Mouse (Mus musculus): Measurements from ENCODE around the gene C1qtnf2.
A peak's percentile ranks its signal among the peaks of the same experiment; 100 is the strongest.

The C1qtnf2 gene

GRCm38 (mm10) chr11:43474225-43474774 is at the start of gene C1qtnf2:
C1qtnf2 (plus strand) TSS chr11:43474276.
- peak; percentile 75 for DNase-seq (ENCODE audit: low read depth, low spot score)

- peak; percentile 38 for DNase-seq (ENCODE audit: low read depth, low spot score)
Measured at GRCm38 (mm10) chr11:43424386-43424785, 49.7 kb upstream of the C1qtnf2 start.

GRCm38 (mm10) chr11:43425166-43425709 is 48.8 kb upstream of the C1qtnf2 start:
- DNase-seq (ENCODE audit: low read depth, low spot score) = peak; percentile 34

- peak; percentile 86 for DNase-seq (ENCODE audit: low read depth, low spot score)
Measured at GRCm38 (mm10) chr11:43425824-43426413, 48.2 kb upstream of the C1qtnf2 start, which contains the start of gene Pttg1. Pttg1 (minus strand) TSS chr11:43426251.

- DNase-seq (ENCODE audit: low read depth, low spot score) = peak; percentile 63
Measured at GRCm38 (mm10) chr11:43426414-43426884, 47.6 kb upstream of the C1qtnf2 start.

DNA sequence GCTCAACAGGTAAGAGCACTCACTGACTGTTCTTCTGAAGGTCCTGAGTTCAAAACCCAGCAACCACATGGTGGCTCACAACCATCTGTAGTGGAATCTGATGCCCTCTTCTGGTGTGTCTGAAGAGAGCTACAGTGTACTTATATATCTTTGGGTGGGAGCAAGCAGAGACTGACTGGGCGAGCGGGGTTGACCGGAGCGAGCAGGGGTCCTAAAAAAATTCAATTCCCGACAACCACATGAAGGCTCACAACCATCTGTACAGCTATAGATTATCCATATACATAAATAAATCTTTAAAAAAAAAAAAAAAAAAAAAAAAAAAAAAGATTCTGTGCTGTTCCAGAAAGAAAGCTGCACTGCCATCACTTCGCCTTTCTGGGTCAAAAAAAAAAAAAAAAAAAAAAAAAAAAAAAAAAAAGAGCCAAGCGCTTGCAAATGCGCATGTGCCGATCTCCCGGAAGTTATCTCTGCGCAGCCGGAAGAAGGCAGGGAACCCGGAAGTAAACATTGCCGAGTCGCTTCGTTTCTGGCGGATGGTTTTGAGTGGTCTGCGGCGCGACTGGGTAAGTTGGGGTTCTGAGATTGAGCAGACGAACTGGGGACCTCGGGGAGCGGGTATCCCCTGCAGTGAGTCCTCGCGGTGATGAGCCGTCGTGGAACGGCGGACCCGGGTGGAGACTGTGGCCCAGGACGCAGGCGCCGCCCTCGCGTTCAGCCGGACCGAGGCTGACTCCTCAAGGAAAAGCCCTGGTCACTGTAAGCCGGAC is 40.6 kb upstream of the C1qtnf2 start, which contains the start of gene Slu7:
Gene Slu7 (plus strand): TSS at position 491 of the 770 bp plus-strand sequence.
- peak; percentile 84 for DNase-seq (ENCODE audit: low read depth, low spot score)

- DNase-seq (ENCODE audit: low read depth, low spot score) = no peak
Measured at GRCm38 (mm10) chr11:43434024-43434407, 40.1 kb upstream of the C1qtnf2 start.

GRCm38 (mm10) chr11:43441121-43441520 is 33.0 kb upstream of the C1qtnf2 start:
- DNase-seq (ENCODE audit: low read depth, low spot score) = no peak

GRCm38 (mm10) chr11:43443183-43443582 is 30.9 kb upstream of the C1qtnf2 start:
- no peak for DNase-seq (ENCODE audit: low read depth, low spot score)

DNA sequence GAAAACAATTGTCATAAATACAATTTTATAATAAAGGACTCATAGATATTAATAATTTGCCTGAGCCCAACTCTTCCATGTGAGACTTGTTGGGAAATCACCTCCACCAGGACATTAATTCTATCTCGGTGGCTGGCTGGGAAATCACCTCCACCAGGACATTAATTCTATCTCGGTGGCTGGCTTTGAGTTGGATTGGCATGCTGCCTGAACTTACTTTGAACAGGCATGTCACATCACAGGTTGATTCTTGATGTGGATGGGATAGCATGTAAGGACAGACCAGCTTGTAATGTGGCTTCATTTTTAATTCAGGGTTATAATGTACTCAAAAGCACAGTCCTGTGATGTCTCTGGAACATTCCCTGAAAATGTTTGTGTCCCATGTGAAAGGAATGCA is 24.2 kb upstream of the C1qtnf2 start:
- DNase-seq (ENCODE audit: low read depth, low spot score) = no peak

DNA sequence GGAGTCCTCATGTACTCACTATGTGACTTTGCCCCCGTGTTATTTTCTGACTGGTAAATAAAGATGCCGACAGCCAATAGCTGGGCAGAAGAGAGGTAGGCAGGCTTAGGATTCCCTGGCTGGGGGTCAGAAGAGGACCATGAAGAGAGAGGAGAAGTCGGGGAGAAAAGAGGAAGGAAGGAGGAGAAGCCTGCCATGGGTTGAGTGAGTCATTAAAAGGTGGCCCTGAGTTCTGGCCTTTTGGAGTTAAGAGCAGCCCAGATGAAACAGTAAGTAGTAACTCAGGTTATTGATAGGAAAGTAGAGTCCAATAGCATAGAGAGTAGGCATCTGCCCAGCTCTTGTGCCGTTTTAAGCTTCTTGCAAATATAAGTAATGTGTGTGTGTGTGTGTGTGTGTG is 22.8 kb upstream of the C1qtnf2 start:
- DNase-seq (ENCODE audit: low read depth, low spot score) = no peak

DNA sequence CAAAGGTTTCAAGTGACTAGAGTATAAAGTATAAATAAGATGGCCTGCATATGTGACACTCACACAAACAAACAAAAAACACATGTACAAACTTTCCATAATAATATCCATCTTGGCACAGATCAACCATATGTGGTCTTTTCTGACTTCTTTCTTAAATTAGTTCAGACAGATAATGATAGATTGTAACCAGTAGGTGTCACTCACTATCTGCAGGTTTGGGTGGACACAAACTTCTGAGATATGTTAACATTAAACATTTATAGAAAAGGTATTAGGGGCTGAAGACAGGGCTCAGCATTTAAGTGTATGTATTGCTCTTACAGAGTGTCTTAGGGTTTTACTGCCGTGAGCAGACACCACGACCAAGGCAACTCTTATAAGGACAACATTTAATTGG is 21.8 kb upstream of the C1qtnf2 start:
- no peak for DNase-seq (ENCODE audit: low read depth, low spot score)

GRCm38 (mm10) chr11:43463204-43463603 is 10.9 kb upstream of the C1qtnf2 start:
- no peak for DNase-seq (ENCODE audit: low read depth, low spot score)

DNA sequence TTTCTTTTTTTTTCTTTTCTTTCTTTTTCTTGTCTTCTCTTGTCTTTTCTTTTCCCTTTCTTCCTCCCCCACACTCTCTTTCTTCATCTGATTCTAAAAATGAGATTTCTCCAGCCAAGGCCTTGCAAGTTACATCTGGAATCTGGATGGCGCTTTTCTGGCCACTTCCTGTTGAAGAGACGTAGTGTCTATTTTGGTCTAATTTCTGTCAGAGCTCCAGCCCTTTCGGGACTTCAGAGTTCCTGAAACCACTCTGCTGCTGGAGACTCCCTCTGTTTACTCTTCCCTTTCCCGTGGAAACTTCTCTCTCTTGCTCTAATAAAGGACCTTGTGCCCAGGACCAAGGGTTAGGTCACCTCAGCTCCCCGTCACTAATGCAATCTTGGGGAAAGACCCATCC is 4.0 kb upstream of the C1qtnf2 start:
- DNase-seq (ENCODE audit: low read depth, low spot score) = no peak

DNA sequence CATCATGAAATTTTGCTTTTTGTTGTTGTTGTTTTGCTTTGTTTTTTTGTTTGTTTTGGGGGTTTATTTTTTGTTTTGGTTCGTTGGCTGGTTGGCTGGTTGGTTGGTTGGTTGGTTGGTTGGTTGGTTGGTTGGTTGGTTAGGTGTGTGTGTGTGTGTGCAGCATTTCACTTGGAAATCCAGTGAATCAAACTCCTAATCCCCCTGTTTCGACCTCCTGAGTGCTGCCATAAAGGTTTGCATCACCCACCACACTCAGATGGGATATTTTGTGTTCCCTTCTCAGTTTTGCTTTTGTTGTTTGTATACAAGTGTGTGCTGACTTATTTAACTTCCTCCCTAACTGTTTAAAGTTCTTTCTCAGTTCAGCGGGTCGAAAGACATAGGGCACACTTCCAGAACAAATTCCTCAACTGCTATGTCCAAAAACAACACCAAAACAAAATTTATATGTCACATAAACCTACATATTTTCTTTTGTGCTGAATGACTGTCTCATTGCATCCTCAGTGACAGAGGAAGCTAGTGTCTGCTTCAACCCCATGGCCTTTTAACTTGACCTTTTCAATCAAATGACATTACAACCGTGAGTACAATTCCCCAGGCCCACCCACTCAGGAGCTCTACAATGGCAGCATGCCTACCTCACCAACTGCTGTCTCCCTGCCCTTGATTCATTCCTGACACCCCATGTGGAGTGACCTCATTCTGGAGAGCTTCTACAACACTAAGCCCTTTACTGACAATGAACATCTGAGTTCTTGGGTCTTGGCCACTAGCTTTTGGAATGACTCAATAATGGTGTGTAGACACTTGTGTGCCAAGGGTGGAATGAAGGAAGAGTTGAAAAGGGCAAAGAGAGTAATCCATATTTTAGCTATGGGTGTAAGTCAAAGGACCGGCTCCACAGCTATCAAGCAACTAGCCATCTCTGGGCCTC is 2.9 kb upstream of the C1qtnf2 start:
- no peak for DNase-seq (ENCODE audit: low read depth, low spot score)

DNA sequence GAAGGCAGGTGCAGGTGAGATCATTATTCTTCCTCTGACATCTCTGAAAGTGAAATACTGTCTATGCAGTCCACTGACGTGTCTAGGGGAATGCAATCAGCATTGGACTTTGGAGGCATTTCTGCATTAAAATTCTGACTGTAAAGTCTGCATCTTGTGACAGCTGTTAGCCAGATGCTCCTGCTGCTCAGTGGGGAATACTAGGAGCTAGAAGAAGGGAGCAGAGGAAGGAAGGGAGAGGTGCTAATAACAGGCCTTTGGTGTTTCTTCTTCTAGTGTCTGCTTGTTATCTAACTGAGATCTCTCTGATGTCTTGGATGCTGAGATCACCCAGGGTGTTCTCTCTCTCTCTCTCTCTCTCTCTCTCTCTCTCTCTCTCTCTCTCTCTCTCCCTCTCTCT is 961 bp upstream of the C1qtnf2 start:
- DNase-seq (ENCODE audit: low read depth, low spot score) = no peak

DNA sequence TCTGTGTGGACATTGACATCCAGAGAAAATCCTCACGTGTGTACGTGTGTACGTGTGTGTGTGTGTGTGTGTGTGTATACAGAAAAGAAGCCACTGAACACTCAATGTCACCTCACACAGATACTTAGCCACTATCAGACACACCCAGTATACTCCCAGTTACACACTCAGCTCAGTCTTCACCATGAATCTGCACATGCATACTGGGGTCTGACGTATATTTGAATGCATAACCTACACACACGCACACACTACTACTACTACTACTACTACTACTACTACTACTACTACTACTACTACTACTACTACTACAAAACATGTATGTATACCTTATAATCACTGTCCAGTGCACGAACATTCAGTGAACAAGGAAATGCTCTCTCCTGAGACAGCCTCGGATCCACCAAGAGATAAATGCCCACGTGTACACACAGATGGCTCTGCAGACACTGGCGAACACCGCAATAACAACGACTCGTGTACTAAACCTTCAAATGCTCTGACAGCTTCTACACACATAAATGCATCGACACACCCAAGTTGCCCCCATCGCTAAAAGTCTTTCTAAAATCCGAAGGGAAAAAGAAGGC is 346 bp upstream of the C1qtnf2 start:
- no peak for DNase-seq (ENCODE audit: low read depth, low spot score)

GRCm38 (mm10) chr11:43479376-43479775 is 5.3 kb downstream of the C1qtnf2 start:
- DNase-seq (ENCODE audit: low read depth, low spot score) = no peak

DNA sequence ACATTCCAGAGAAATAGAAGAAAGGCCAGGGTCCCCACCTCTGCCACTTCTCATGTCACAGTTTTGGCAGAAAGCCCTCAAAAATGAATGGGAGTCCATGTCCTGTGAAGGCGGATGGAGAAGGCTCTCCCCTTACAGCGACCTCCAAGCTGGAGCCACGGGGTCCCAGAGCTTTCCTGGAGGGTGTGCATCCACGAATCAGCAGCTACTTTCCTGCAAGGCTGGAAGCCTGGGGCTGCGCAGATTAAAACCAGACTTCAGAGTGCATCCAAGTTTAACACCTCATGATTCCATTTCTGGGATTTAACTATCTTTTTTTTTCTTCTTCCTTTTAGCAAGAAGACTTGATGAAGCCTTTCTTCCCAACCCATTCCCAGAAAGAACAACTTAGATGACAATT is 6.5 kb downstream of the C1qtnf2 start:
- no peak for DNase-seq (ENCODE audit: low read depth, low spot score)

GRCm38 (mm10) chr11:43481672-43482522 is 7.8 kb downstream of the C1qtnf2 start:
- DNase-seq (ENCODE audit: low read depth, low spot score) = no peak
